Mouse (Mus musculus): ENCODE results near the gene Nucb2. TPM values are rescaled to one million over a fixed set of nuclear protein-coding genes. Genes with fewer than 3 reads are reported as not detected.

Nucb2 gene
- total and polyA plus RNA-seq, 3 experiments, result 12.8 to 25.2 (median 20.0) TPM

GRCm38 (mm10) chr7:116530470-116530869, 26.3 kb downstream of the Nucb2 start:
- H3K36me3 ChIP-seq (replicated peaks in 1 of 2; ENCODE audit: control insufficient read depth in 1 of 2, insufficient read depth in 1 of 2, low read length in 1 of 2), result peaks cover 4 to 56% of the 10 kb centered on the region in 2 experiments
- no peaks in the 10 kb centered on the region for H3K27me3 ChIP-seq (replicated peaks)
- H3K4me1 ChIP-seq (ENCODE audit: control insufficient read depth in 1 of 2, insufficient read depth in 2 of 2), result peaks cover 0 to 14% of the 10 kb centered on the region in 2 experiments; a peak in 2 of 4 replicates
- dilution Hi-C loops (cut with MboI; ENCODE audit: extremely low pct_ligation_motif_present, extremely low pct_unique_long_range_greater_than_20kb, low sequenced_read_pairs), result no loop called here
- in situ Hi-C loops (cut with MboI; ENCODE audit: low pct_ligation_motif_present, low pct_unique_long_range_greater_than_20kb, low sequenced_read_pairs), result loop anchor here (5.0 kb wide), 1 partner anchor 77 kb away; no protein-coding TSS in a partner anchor
- no peak overlapping the region for H3K27ac ChIP-seq (ENCODE audit: insufficient read depth, low read depth)
- H3K9ac ChIP-seq (ENCODE audit: insufficient read depth, low read depth), result no peak overlapping the region
- H3K9me3 ChIP-seq (replicated peaks; ENCODE audit: low read length), result peaks cover 4% of the 10 kb centered on the region
- H3K79me2 ChIP-seq (replicated peaks; ENCODE audit: control insufficient read depth, extremely low read depth, insufficient read depth, poor library complexity, severe bottlenecking), result no peaks in the 10 kb centered on the region
- TF ChIP-seq MAZ (IDR thresholded peaks at IDR 0.05; ENCODE audit: low read depth, low read length) (no peak), ZC3H11A (IDR thresholded peaks at IDR 0.05; ENCODE audit: low read depth, low read length) (no peak), TBP (conservative IDR thresholded peaks at IDR 0.05; ENCODE audit: low read depth, low read length) (no peak), ZNF384 (IDR thresholded peaks at IDR 0.05; ENCODE audit: low read depth, low read length) (no peak), ZMIZ1 (IDR thresholded peaks at IDR 0.05; ENCODE audit: low read depth, low read length) (no peak), MAFK (IDR thresholded peaks at IDR 0.05; ENCODE audit: insufficient replicate concordance, low read length) (no peak), RAD21 (IDR thresholded peaks at IDR 0.05; ENCODE audit: low read depth, low read length) (no peak), GABPA (IDR thresholded peaks at IDR 0.05; ENCODE audit: insufficient replicate concordance, low read depth, low read length) (no peak), MEF2A (IDR thresholded peaks at IDR 0.05; ENCODE audit: borderline replicate concordance, low read depth, low read length) (no peak), CHD2 (IDR thresholded peaks at IDR 0.05; ENCODE audit: low read length) (no peak), PAX5 (IDR thresholded peaks at IDR 0.05; ENCODE audit: low read length) (no peak), TCF12 (IDR thresholded peaks at IDR 0.05; ENCODE audit: low read depth, low read length) (no peak), USF1 (IDR thresholded peaks at IDR 0.05; ENCODE audit: low read depth, low read length) (no peak), E2F4 (IDR thresholded peaks at IDR 0.05; ENCODE audit: insufficient replicate concordance, low read depth, low read length) (no peak), POLR2A (IDR thresholded peaks at IDR 0.05; ENCODE audit: low read depth, low read length) (no peak), RCOR1 (conservative IDR thresholded peaks at IDR 0.05; ENCODE audit: low read depth, low read length) (no peak), JUN (IDR thresholded peaks at IDR 0.05; ENCODE audit: insufficient read depth, low read depth, low read length) (no peak), SMC3 (IDR thresholded peaks at IDR 0.05; ENCODE audit: low read depth, low read length) (no peak)
- DNase-seq (ENCODE audit: extremely low read depth), result no peak
- H3K4me3 ChIP-seq (replicated peaks in 1 of 3; ENCODE audit: low read depth in 2 of 3, low read length in 2 of 3, poor library complexity in 1 of 3), result no peak overlapping the region
- H3K4me2 ChIP-seq (ENCODE audit: insufficient read depth, low read depth, poor library complexity, severe bottlenecking), result no peak overlapping the region

DNA sequence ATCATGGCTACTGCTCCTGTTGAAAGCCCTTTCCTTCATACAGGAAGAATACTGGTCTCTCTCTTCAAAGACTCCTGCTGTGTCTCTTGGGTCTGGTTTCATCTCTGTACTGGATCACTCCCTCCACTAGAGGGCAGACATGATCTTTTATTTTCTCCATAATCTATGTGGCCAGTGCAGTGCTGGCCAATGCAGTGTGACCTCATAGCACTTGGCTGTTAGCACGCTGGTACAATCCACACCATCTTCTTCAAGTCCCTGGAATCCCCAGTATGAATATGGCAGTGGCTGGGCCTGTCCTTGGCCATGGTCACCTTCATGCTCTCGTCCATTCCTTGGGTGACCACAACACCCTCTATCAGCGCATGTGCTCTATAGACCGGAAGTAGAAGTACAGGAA, 27.1 kb downstream of the Nucb2 start:
- no peaks in the 10 kb centered on the region for H3K27me3 ChIP-seq (replicated peaks)
- H3K27ac ChIP-seq (ENCODE audit: insufficient read depth, low read depth), result no peak overlapping the region
- peak; percentile 38 for DNase-seq (ENCODE audit: extremely low read depth)
- in situ Hi-C loops (cut with MboI; ENCODE audit: low pct_ligation_motif_present, low pct_unique_long_range_greater_than_20kb, low sequenced_read_pairs) (loop anchor here (5.0 kb wide), 1 partner anchor 76 kb away; no protein-coding TSS in a partner anchor), dilution Hi-C loops (cut with MboI; ENCODE audit: extremely low pct_ligation_motif_present, extremely low pct_unique_long_range_greater_than_20kb, low sequenced_read_pairs) (no loop called here)
- no peak overlapping the region for H3K4me2 ChIP-seq (ENCODE audit: insufficient read depth, low read depth, poor library complexity, severe bottlenecking)
- H3K9me3 ChIP-seq (replicated peaks; ENCODE audit: low read length), result peaks cover 4% of the 10 kb centered on the region
- peaks cover 0 to 14% of the 10 kb centered on the region in 2 experiments; a peak in 2 of 4 replicates for H3K4me1 ChIP-seq (ENCODE audit: control insufficient read depth in 1 of 2, insufficient read depth in 2 of 2)
- peaks cover 4 to 57% of the 10 kb centered on the region in 2 experiments for H3K36me3 ChIP-seq (replicated peaks in 1 of 2; ENCODE audit: control insufficient read depth in 1 of 2, insufficient read depth in 1 of 2, low read length in 1 of 2)
- no peaks in the 10 kb centered on the region for H3K79me2 ChIP-seq (replicated peaks; ENCODE audit: control insufficient read depth, extremely low read depth, insufficient read depth, poor library complexity, severe bottlenecking)
- TF ChIP-seq SIN3A (IDR thresholded peaks at IDR 0.05; ENCODE audit: low read length), result no peak
- no peak for TF ChIP-seq USF2 (conservative IDR thresholded peaks at IDR 0.05; ENCODE audit: low read depth, low read length)
- TF ChIP-seq ZNF384 (IDR thresholded peaks at IDR 0.05; ENCODE audit: low read depth, low read length), result peak; percentile 77
- peak; percentile 71 for TF ChIP-seq SMC3 (IDR thresholded peaks at IDR 0.05; ENCODE audit: low read depth, low read length)
- TF ChIP-seq JUN (IDR thresholded peaks at IDR 0.05; ENCODE audit: insufficient read depth, low read depth, low read length), result no peak
- no peak for TF ChIP-seq ETS1 (conservative IDR thresholded peaks at IDR 0.05; ENCODE audit: low read depth, low read length)
- no peak for TF ChIP-seq NRF1 (IDR thresholded peaks at IDR 0.05; ENCODE audit: low read depth, low read length)
- no peak for TF ChIP-seq ZMIZ1 (IDR thresholded peaks at IDR 0.05; ENCODE audit: low read depth, low read length)
- no peak for TF ChIP-seq UBTF (IDR thresholded peaks at IDR 0.05; ENCODE audit: low read depth, low read length)
- no peak for TF ChIP-seq RCOR1 (conservative IDR thresholded peaks at IDR 0.05; ENCODE audit: low read depth, low read length)
- TF ChIP-seq MYC (IDR thresholded peaks at IDR 0.05; ENCODE audit: low read depth, low read length), result no peak
- 0 out of 2 replicates have a peak, but pooled peaks have one; percentile 18 for TF ChIP-seq NELFE (IDR thresholded peaks at IDR 0.05; ENCODE audit: low read depth, low read length)
- no peak for TF ChIP-seq ELF1 (IDR thresholded peaks at IDR 0.05; ENCODE audit: low read depth, low read length)
- no peak for TF ChIP-seq E2F4 (IDR thresholded peaks at IDR 0.05; ENCODE audit: insufficient replicate concordance, low read depth, low read length)
- peak; percentile 70 for TF ChIP-seq RAD21 (IDR thresholded peaks at IDR 0.05; ENCODE audit: low read depth, low read length)
- peak; percentile 65 to 81 for TF ChIP-seq CTCF (conservative IDR thresholded peaks at IDR 0.05 in 1 of 2, IDR thresholded peaks at IDR 0.05 in 1 of 2; ENCODE audit: low read depth in 2 of 2, low read length in 2 of 2)
- TF ChIP-seq IRF4 (IDR thresholded peaks at IDR 0.05; ENCODE audit: low read depth, low read length), result no peak
- no peak overlapping the region for H3K4me3 ChIP-seq (replicated peaks in 1 of 3; ENCODE audit: low read depth in 2 of 3, low read length in 2 of 3, poor library complexity in 1 of 3)
- H3K9ac ChIP-seq (ENCODE audit: insufficient read depth, low read depth), result no peak overlapping the region

Data from CH12.LX (cell line).